Mouse (Mus musculus) hindbrain, embryonic 16.5 days (tissue): Measurements from ENCODE around the gene Dgki. TPM values are rescaled to one million over a fixed set of nuclear protein-coding genes. Genes with fewer than 3 reads are reported as not detected.

Source experiments
- ATAC-seq: fragments of 200-750 bp; cut with Nextera tagmentation; 2 replicates; pipeline ENCODE4 v1.8.0; 2017; ENCODE audit warnings: moderate TSS enrichment, moderate library complexity
- H3K27ac ChIP-seq: fragments of 300-500 bp; sonication (generic); 2 replicates; pipeline ENCODE4 v1.5.1; 2014; ENCODE audit warnings: low read depth, mild to moderate bottlenecking, control low read depth, low read length, moderate library complexity
- H3K27me3 ChIP-seq: fragments of 300-500 bp; sonication (generic); replicated peaks from 2 replicates; pipeline ENCODE4 v1.6.1; 2014; ENCODE audit warnings: low read length; ENCODE audit not compliant: control insufficient read depth, insufficient read depth
- H3K36me3 ChIP-seq: fragments of 300-500 bp; sonication (generic); 2 replicates; pipeline ENCODE4 v1.6.1; 2014; ENCODE audit warnings: mild to moderate bottlenecking, low read length, moderate library complexity, mixed read lengths; ENCODE audit not compliant: control insufficient read depth, insufficient read depth
- H3K4me1 ChIP-seq: fragments of 300-500 bp; sonication (generic); 2 replicates; pipeline ENCODE4 v1.6.1; 2014; ENCODE audit warnings: low read depth, low read length; ENCODE audit not compliant: control insufficient read depth, insufficient read depth
- H3K4me2 ChIP-seq: fragments of 300-500 bp; sonication (generic); 2 replicates; pipeline ENCODE4 v1.6.1; 2014; ENCODE audit warnings: mild to moderate bottlenecking, low read length, control low read depth, moderate library complexity
- H3K4me3 ChIP-seq: fragments of 300-500 bp; sonication (generic); 2 replicates; pipeline ENCODE4 v1.5.1; 2014; ENCODE audit warnings: mild to moderate bottlenecking, low read length, control low read depth, moderate library complexity
- H3K9ac ChIP-seq: fragments of 300-500 bp; sonication (generic); 2 replicates; pipeline ENCODE4 v1.6.1; 2014; ENCODE audit warnings: low read depth, mild to moderate bottlenecking, control low read depth, low read length, moderate library complexity
- H3K9me3 ChIP-seq: fragments of 300-500 bp; sonication (generic); 2 replicates; pipeline ENCODE4 v1.6.1; 2014; ENCODE audit warnings: mild to moderate bottlenecking, low read length, moderate library complexity; ENCODE audit not compliant: control insufficient read depth
- WGBS: fragments of 180-500 bp; shearing (Covaris S2); extraction: QIAGEN DNeasy Blood & Tissue Kit; methylation state at CpG from one replicate; pipeline ENCODE4 v1.1.7; 2014; 5-methylcytosine and 5-hydroxymethylcytosine counted together
- polyA plus RNA-seq: library from polyadenylated mRNA; unstranded; fragments of >200 nt; fragmentation: Nextera tagmentation; extraction: Ambion mirVana; gene quantifications from 2 replicates; pipeline ENCODE4 v1.2.1, GENCODE M21; 2015

Dgki gene
- polyA plus RNA-seq, 1 experiment from 2014 or later = 6.0 TPM

DNA sequence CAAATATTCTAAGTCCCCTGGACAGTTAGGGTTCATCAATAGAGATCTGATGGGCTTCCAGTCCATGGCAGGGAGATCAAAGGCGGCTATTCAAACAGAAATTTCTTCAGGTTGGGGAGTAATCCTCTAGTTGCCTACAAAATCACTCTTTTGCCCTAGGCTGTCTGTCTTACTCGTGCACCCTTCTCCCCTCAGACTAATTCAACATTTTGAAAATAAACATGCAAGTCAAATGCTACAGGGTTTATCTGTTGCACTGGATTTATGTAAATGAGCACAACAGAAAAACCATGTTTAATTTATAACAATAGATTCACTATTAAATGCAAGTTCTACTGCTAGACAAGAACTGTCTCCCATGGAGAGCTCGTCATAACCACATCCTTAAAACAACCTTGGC is 141.1 kb downstream of the Dgki start:
- no peaks in the 10 kb centered on the region for H3K9me3 ChIP-seq
- H3K4me3 ChIP-seq = no peak overlapping the region
- no peaks in the 10 kb centered on the region for H3K4me1 ChIP-seq
- 59% methylated on average over 3 of the region's 3 CpGs for WGBS
- H3K27ac ChIP-seq = no peak overlapping the region
- no peaks in the 10 kb centered on the region for H3K27me3 ChIP-seq
- H3K36me3 ChIP-seq = no peaks in the 10 kb centered on the region
- no peak overlapping the region for H3K4me2 ChIP-seq
- no peak for ATAC-seq
- H3K9ac ChIP-seq = no peak overlapping the region

GRCm38 (mm10) chr6:37154051-37154450 is 145.9 kb downstream of the Dgki start:
- H3K27ac ChIP-seq = no peak overlapping the region
- ATAC-seq = no peak
- H3K9me3 ChIP-seq = no peaks in the 10 kb centered on the region
- no peaks in the 10 kb centered on the region for H3K36me3 ChIP-seq
- no peak overlapping the region for H3K9ac ChIP-seq
- no peak overlapping the region for H3K4me3 ChIP-seq
- no peak overlapping the region for H3K4me2 ChIP-seq
- H3K4me1 ChIP-seq = no peaks in the 10 kb centered on the region
- no peaks in the 10 kb centered on the region for H3K27me3 ChIP-seq
- whole genome bisulfite sequencing = 86% methylated on average over 1 of the region's 1 CpGs

DNA sequence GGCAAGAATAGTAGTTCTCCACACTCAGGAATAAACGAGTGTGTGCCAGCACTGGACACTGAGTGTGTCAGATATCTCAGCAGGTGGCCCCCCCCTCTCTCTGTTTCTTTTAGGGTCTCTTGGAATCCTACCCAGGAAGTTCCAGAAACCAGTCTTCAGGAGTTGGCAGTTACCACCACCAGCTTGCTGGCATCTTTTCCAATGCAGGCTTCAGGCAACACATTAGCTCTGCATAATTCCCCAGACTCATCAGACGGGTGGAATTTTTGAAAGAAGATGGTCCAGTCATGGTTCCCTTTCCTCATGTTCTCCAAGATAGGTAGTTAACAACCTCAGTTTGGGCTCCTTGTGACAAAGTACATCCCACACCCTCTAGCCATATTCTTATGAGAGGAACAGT is 149.5 kb downstream of the Dgki start:
- no peak overlapping the region for H3K4me3 ChIP-seq
- no peaks in the 10 kb centered on the region for H3K9me3 ChIP-seq
- H3K9ac ChIP-seq = no peak overlapping the region
- no peaks in the 10 kb centered on the region for H3K36me3 ChIP-seq
- no peak for ATAC-seq
- H3K4me2 ChIP-seq = no peak overlapping the region
- WGBS = 71% methylated on average over 2 of the region's 2 CpGs
- H3K27ac ChIP-seq = no peak overlapping the region
- H3K27me3 ChIP-seq = no peaks in the 10 kb centered on the region
- H3K4me1 ChIP-seq = no peaks in the 10 kb centered on the region

GRCm38 (mm10) chr6:37150038-37150437 is 149.9 kb downstream of the Dgki start:
- Histone ChIP-seq H3K9ac (no peak overlapping the region), H3K4me2 (no peak overlapping the region), H3K27me3 (no peaks in the 10 kb centered on the region), H3K36me3 (no peaks in the 10 kb centered on the region), H3K4me3 (no peak overlapping the region), H3K27ac (no peak overlapping the region), H3K9me3 (no peaks in the 10 kb centered on the region), H3K4me1 (no peaks in the 10 kb centered on the region)
- ATAC-seq = no peak
- WGBS = 85% methylated on average over 4 of the region's 4 CpGs

- Histone ChIP-seq H3K27me3 (no peaks in the 10 kb centered on the region), H3K9me3 (no peaks in the 10 kb centered on the region), H3K4me3 (no peak overlapping the region), H3K36me3 (no peaks in the 10 kb centered on the region), H3K4me2 (no peak overlapping the region), H3K9ac (no peak overlapping the region), H3K27ac (no peak overlapping the region), H3K4me1 (no peaks in the 10 kb centered on the region)
- ATAC-seq = no peak
- WGBS = 95% methylated on average over 6 of the region's 6 CpGs
These were observed 150.8 kb downstream of the Dgki start for GRCm38 (mm10) chr6:37149196-37149595.

- no peak overlapping the region for H3K9ac ChIP-seq
- H3K9me3 ChIP-seq = no peaks in the 10 kb centered on the region
- WGBS = 94% methylated on average over 4 of the region's 4 CpGs
- no peak overlapping the region for H3K4me3 ChIP-seq
- no peak overlapping the region for H3K4me2 ChIP-seq
- H3K27ac ChIP-seq = no peak overlapping the region
- H3K4me1 ChIP-seq = 0 out of 2 replicates have a peak, but pooled peaks cover 4% of the 10 kb centered on the region
- ATAC-seq = no peak
- no peaks in the 10 kb centered on the region for H3K27me3 ChIP-seq
- no peaks in the 10 kb centered on the region for H3K36me3 ChIP-seq
These were observed 152.5 kb downstream of the Dgki start for GRCm38 (mm10) chr6:37147431-37148022.

DNA sequence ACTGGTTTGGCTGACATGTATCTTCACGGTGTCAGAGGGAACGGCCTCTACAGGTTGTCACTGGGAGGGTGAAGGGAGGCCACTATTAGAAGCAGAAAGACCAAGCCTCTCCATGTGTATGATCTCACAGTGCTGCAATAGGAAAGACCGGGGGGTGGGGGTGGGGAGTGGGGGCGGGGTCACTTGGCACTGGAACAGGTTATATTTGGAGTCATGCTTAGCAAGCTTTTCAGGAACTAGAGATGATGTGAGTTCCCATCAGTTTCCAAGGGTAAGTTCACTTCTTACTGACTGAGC is 156.2 kb downstream of the Dgki start:
- Histone ChIP-seq H3K27ac (no peak overlapping the region), H3K4me3 (no peak overlapping the region), H3K4me1 (0 out of 2 replicates have a peak, but pooled peaks cover 4% of the 10 kb centered on the region), H3K36me3 (no peaks in the 10 kb centered on the region), H3K4me2 (no peak overlapping the region), H3K9ac (no peak overlapping the region), H3K9me3 (no peaks in the 10 kb centered on the region), H3K27me3 (no peaks in the 10 kb centered on the region)
- 80% methylated on average over 4 of the region's 4 CpGs for WGBS
- peak; percentile 54; the same call in 1 of the 2 replicates for ATAC-seq

- ATAC-seq = peak; percentile 75
These were observed 156.8 kb downstream of the Dgki start for GRCm38 (mm10) chr6:37142991-37143866.

DNA sequence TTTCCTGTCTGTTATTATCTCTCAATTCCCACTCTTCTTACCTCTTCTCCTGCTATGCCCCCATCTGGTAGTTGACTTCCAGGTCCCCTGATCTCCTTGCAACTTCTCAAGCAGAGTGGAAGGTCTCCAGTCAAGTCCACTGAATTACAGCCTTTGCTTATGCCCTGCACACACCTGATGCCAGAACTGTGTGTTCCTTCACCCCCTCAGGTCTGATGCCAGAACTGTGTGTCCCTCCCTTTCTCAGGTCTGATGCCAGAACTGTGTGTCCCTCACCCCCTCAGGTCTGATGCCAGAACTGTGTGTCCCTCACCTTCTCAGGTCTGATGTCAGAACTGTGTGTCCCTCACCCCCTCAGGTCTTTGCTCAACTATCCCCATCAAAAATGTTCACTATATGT is 161.2 kb downstream of the Dgki start:
- no peak overlapping the region for H3K4me2 ChIP-seq
- H3K27ac ChIP-seq = no peak overlapping the region
- ATAC-seq = no peak
- no peak overlapping the region for H3K4me3 ChIP-seq
- H3K27me3 ChIP-seq = no peaks in the 10 kb centered on the region
- H3K9me3 ChIP-seq = no peaks in the 10 kb centered on the region
- 0 out of 2 replicates have a peak, but pooled peaks cover 4% of the 10 kb centered on the region for H3K4me1 ChIP-seq
- H3K36me3 ChIP-seq = no peaks in the 10 kb centered on the region
- H3K9ac ChIP-seq = no peak overlapping the region

More at GRCm38 (mm10) chr6:37142991-37143866, 156.8 kb downstream of the Dgki start:
- H3K4me1 ChIP-seq = 0 out of 2 replicates have a peak, but pooled peaks cover 4% of the 10 kb centered on the region
- no peaks in the 10 kb centered on the region for H3K9me3 ChIP-seq
- H3K9ac ChIP-seq = no peak overlapping the region
- H3K4me2 ChIP-seq = no peak overlapping the region
- no peaks in the 10 kb centered on the region for H3K27me3 ChIP-seq
- 74% methylated on average over 11 of the region's 11 CpGs for WGBS
- no peak overlapping the region for H3K4me3 ChIP-seq
- H3K27ac ChIP-seq = no peak overlapping the region
- no peaks in the 10 kb centered on the region for H3K36me3 ChIP-seq
